8 mouse cellular contexts compared by ENCODE assay signal in genomic region chr10:20169927-20170604, GRCm38 (mm10). TPM values are rescaled to one million over a fixed set of nuclear protein-coding genes. Genes with fewer than 3 reads are reported as not detected.
DNase-seq lines count a peak whose midpoint lies in the region; ATAC-seq and TF ChIP-seq lines count a peak whose summit lies in the region.

No protein-coding gene starts in this region.

- intact Hi-C loops in heart, postnatal 25 days (cut with DNase I) = no loop called here

- TF ChIP-seq EP300 in ES-Bruce4 (IDR thresholded peaks at IDR 0.05; ENCODE audit: insufficient read depth, low read depth, low read length) = no peak

- 22% methylated on average over 19 of the region's 19 CpGs for WGBS in heart, embryonic 11.5 days (ENCODE audit: insufficient replicate concordance)
- WGBS in hindbrain, embryonic 10.5 days = 23% methylated on average over 19 of the region's 19 CpGs

- H3K4me3 ChIP-seq in heart, embryonic 11.5 days (ENCODE audit: low read depth, low read length) = 0 out of 2 replicates have a peak overlapping the region, but pooled peaks have one; percentile 6
- H3K4me3 ChIP-seq in ES-Bruce4 (ENCODE audit: low read depth, low read length) = no peak overlapping the region
- H3K4me3 ChIP-seq in hindbrain, embryonic 10.5 days = peak overlapping the region; percentile 44

- TF ChIP-seq POLR2A in ES-Bruce4 (IDR thresholded peaks at IDR 0.05; ENCODE audit: insufficient read depth, low read length) = no peak

- DNase-seq in heart, postnatal 25 days (ENCODE audit: low spot score) = no peak
- no peak for DNase-seq in hindbrain, embryonic 10.5 days (ENCODE audit: low spot score)
- DNase-seq in testis, postnatal 14 days (ENCODE audit: low spot score) = no peak

- peaks cover 7% of the 10 kb centered on the region for H3K4me1 ChIP-seq in heart, embryonic 11.5 days (ENCODE audit: control insufficient read depth, insufficient read depth, low read length)
- H3K4me1 ChIP-seq in ES-Bruce4 (ENCODE audit: control insufficient read depth, insufficient read depth, low read length) = peaks cover 5% of the 10 kb centered on the region
- H3K4me1 ChIP-seq in hindbrain, embryonic 10.5 days (replicated peaks) = peaks cover 21% of the 10 kb centered on the region

- H3K9me3 ChIP-seq in heart, embryonic 11.5 days (replicated peaks; ENCODE audit: control insufficient read depth, low read length) = no peaks in the 10 kb centered on the region
- no peaks in the 10 kb centered on the region for H3K9me3 ChIP-seq in ES-Bruce4 (replicated peaks; ENCODE audit: control insufficient read depth, insufficient read depth, low read length, poor library complexity, severe bottlenecking)
- no peaks in the 10 kb centered on the region for H3K9me3 ChIP-seq in hindbrain, embryonic 10.5 days

- ATAC-seq in heart, embryonic 11.5 days (replicated peaks; ENCODE audit: insufficient number of reproducible peaks, low FRiP score, low TSS enrichment) = no peak
- peak; percentile 19 for ATAC-seq in megakaryocyte-erythroid progenitor cell, adult 5-6 weeks (replicated peaks; ENCODE audit: low FRiP score, low TSS enrichment, poor library complexity, severe bottlenecking)
- no peak for ATAC-seq in erythroblast, adult 5-6 weeks (replicated peaks; ENCODE audit: low FRiP score, poor library complexity, severe bottlenecking)
- ATAC-seq in cerebellum, adult (ENCODE audit: insufficient number of reproducible peaks, low FRiP score, low TSS enrichment) = no peak

- 0 out of 2 replicates have a peak overlapping the region, but pooled peaks have one; percentile 17 for H3K9ac ChIP-seq in heart, embryonic 11.5 days (ENCODE audit: low read depth, low read length)
- 0 out of 2 replicates have a peak overlapping the region, but pooled peaks have one; percentile 13 for H3K9ac ChIP-seq in ES-Bruce4 (ENCODE audit: low read depth, poor library complexity, severe bottlenecking)

- TF ChIP-seq CTCF in ES-Bruce4 (IDR thresholded peaks at IDR 0.05; ENCODE audit: low read depth, low read length) = no peak

- no peaks in the 10 kb centered on the region for H3K36me3 ChIP-seq in heart, embryonic 11.5 days (ENCODE audit: control insufficient read depth, insufficient read depth, low read length)
- H3K36me3 ChIP-seq in ES-Bruce4 (ENCODE audit: control insufficient read depth, insufficient read depth, low read length, poor library complexity, severe bottlenecking) = no peaks in the 10 kb centered on the region
- no peaks in the 10 kb centered on the region for H3K36me3 ChIP-seq in hindbrain, embryonic 10.5 days

- peak overlapping the region; percentile 62 for H3K4me2 ChIP-seq in heart, embryonic 11.5 days

- H3K27ac ChIP-seq in heart, embryonic 11.5 days (ENCODE audit: low read depth, low read length) = no peak overlapping the region
- no peak overlapping the region; the same call in 1 of the 2 replicates for H3K27ac ChIP-seq in ES-Bruce4 (ENCODE audit: insufficient read depth, low read length)
- H3K27ac ChIP-seq in hindbrain, embryonic 10.5 days = peak overlapping the region; percentile 54; the same call in 1 of the 2 replicates

- no peaks in the 10 kb centered on the region for H3K27me3 ChIP-seq in heart, embryonic 11.5 days (ENCODE audit: control insufficient read depth, insufficient read depth, low read length)
- no peaks in the 10 kb centered on the region for H3K27me3 ChIP-seq in ES-Bruce4 (ENCODE audit: control insufficient read depth, insufficient read depth, low read length, poor library complexity, severe bottlenecking)
- H3K27me3 ChIP-seq in hindbrain, embryonic 10.5 days (ENCODE audit: insufficient read depth, poor library complexity, severe bottlenecking) = peaks cover 23% of the 10 kb centered on the region

RNA-seq across cellular contexts. Expression of gene Map7, which starts 21.8 kb away (rescaled TPM):
- 2.8 and 3.9 TPM in 2 replicates for polyA plus RNA-seq in heart, embryonic 11.5 days (2014; fragmentation: Nextera tagmentation; extraction: Ambion mirVana)
- 10 to 100 TPM; 17.4 TPM for total RNA-seq in heart, postnatal 25 days (2021)
- polyA plus RNA-seq in ES-Bruce4 (2011; ENCODE audit: insufficient read depth, insufficient read length, low read depth, missing spikeins) = 108 and 126 TPM in 2 replicates
- 8.9 and 10.0 TPM in 2 replicates for polyA plus RNA-seq in hindbrain, embryonic 10.5 days (2016; fragmentation: Nextera tagmentation; extraction: Ambion mirVana)
- 39.3 and 41.9 TPM in 2 replicates for total RNA-seq in megakaryocyte-erythroid progenitor cell, adult 5-6 weeks (2014; fragmentation: Nextera tagmentation)
- total RNA-seq in megakaryocyte-erythroid progenitor cell, adult 5-6 weeks (2017) = 58.8 and 64.9 TPM in 2 replicates
- 0.96 TPM in 1 of 2 replicates, not detected in the other for total RNA-seq in erythroblast, adult 5-6 weeks (2015; ENCODE audit: low replicate concordance)
- 2.8 and 11.3 TPM in 2 replicates for total RNA-seq in erythroblast, adult 5-6 weeks (2017; ENCODE audit: low replicate concordance)
